Mouse (Mus musculus): ENCODE measurements around the gene Pan2. TPM values are rescaled to one million over a fixed set of nuclear protein-coding genes. Genes with fewer than 3 reads are reported as not detected.

The Pan2 gene
- total and polyA plus RNA-seq, 3 experiments: 10.6 to 18.5 (median 11.0) TPM

DNA sequence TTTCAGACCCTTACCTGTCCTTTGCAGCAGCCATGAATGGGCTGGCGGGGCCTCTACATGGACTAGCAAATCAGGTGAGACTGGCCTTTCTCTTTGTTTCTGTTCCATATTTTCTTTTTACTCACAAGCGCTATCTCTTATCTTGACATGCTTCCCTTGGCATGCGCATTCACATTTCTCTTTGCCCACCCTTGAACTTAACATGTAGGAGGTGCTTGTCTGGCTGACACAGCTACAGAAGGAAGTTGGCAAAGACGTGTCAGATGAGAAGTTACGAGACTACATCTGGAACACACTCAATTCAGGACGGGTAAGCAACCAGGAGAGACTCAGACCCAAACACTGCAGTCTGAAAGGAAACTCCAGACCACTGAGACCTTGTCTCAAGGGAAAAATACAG, 56.1 kb downstream of the Pan2 start:
- Histone ChIP-seq H3K4me2 (ENCODE audit: insufficient read depth, low read depth, poor library complexity, severe bottlenecking) (no peak overlapping the region), H3K79me2 (replicated peaks; ENCODE audit: control insufficient read depth, extremely low read depth, insufficient read depth, poor library complexity, severe bottlenecking) (no peaks in the 10 kb centered on the region; the same call in none of the 2 replicates), H3K27ac (ENCODE audit: insufficient read depth, low read depth) (no peak overlapping the region), H3K27me3 (replicated peaks) (no peaks in the 10 kb centered on the region), H3K9me3 (replicated peaks; ENCODE audit: low read length) (no peaks in the 10 kb centered on the region), H3K4me1 (ENCODE audit: control insufficient read depth in 1 of 2, insufficient read depth in 2 of 2) (peaks cover 0 to 5% of the 10 kb centered on the region in 2 experiments; a peak in 1 of 4 replicates), H3K4me3 (replicated peaks in 1 of 3; ENCODE audit: low read depth in 2 of 3, low read length in 2 of 3, poor library complexity in 1 of 3) (no peak overlapping the region), H3K36me3 (replicated peaks in 1 of 2; ENCODE audit: control insufficient read depth in 1 of 2, insufficient read depth in 1 of 2, low read length in 1 of 2) (peaks cover 66 to 80% of the 10 kb centered on the region in 2 experiments), H3K9ac (ENCODE audit: insufficient read depth, low read depth) (no peak overlapping the region)
- in situ Hi-C loops (cut with MboI; ENCODE audit: low pct_ligation_motif_present, low pct_unique_long_range_greater_than_20kb, low sequenced_read_pairs): no loop called here
- TF ChIP-seq ZKSCAN1 (IDR thresholded peaks at IDR 0.05; ENCODE audit: borderline replicate concordance, low read depth, low read length) (no peak), ELF1 (IDR thresholded peaks at IDR 0.05; ENCODE audit: low read depth, low read length) (no peak), ZMIZ1 (IDR thresholded peaks at IDR 0.05; ENCODE audit: low read depth, low read length) (no peak), CHD1 (IDR thresholded peaks at IDR 0.05; ENCODE audit: low read depth, low read length) (no peak), CTCF (conservative IDR thresholded peaks at IDR 0.05 in 1 of 2, IDR thresholded peaks at IDR 0.05 in 1 of 2; ENCODE audit: low read depth in 2 of 2, low read length in 2 of 2) (no peak), MAX (IDR thresholded peaks at IDR 0.05; ENCODE audit: low read length) (no peak), USF1 (IDR thresholded peaks at IDR 0.05; ENCODE audit: low read depth, low read length) (no peak), UBTF (IDR thresholded peaks at IDR 0.05; ENCODE audit: low read depth, low read length) (no peak), TBP (conservative IDR thresholded peaks at IDR 0.05; ENCODE audit: low read depth, low read length) (no peak), NELFE (IDR thresholded peaks at IDR 0.05; ENCODE audit: low read depth, low read length) (no peak), SIN3A (IDR thresholded peaks at IDR 0.05; ENCODE audit: low read length) (no peak), ZNF384 (IDR thresholded peaks at IDR 0.05; ENCODE audit: low read depth, low read length) (no peak)
- DNase-seq (ENCODE audit: extremely low read depth): no peak
- dilution Hi-C loops (cut with MboI; ENCODE audit: extremely low pct_ligation_motif_present, extremely low pct_unique_long_range_greater_than_20kb, low sequenced_read_pairs): no loop called here

GRCm38 (mm10) chr10:128361836-128362235, 58.7 kb downstream of the Pan2 start:
- Histone ChIP-seq H3K27me3 (replicated peaks) (no peaks in the 10 kb centered on the region), H3K9ac (ENCODE audit: insufficient read depth, low read depth) (no peak overlapping the region), H3K4me3 (replicated peaks in 1 of 3; ENCODE audit: low read depth in 2 of 3, low read length in 2 of 3, poor library complexity in 1 of 3) (no peak overlapping the region), H3K36me3 (replicated peaks in 1 of 2; ENCODE audit: control insufficient read depth in 1 of 2, insufficient read depth in 1 of 2, low read length in 1 of 2) (peaks cover 61 to 87% of the 10 kb centered on the region in 2 experiments), H3K4me1 (ENCODE audit: control insufficient read depth in 1 of 2, insufficient read depth in 2 of 2) (peaks cover 0 to 5% of the 10 kb centered on the region in 2 experiments; a peak in 1 of 4 replicates), H3K4me2 (ENCODE audit: insufficient read depth, low read depth, poor library complexity, severe bottlenecking) (no peak overlapping the region), H3K9me3 (replicated peaks; ENCODE audit: low read length) (no peaks in the 10 kb centered on the region), H3K27ac (ENCODE audit: insufficient read depth, low read depth) (no peak overlapping the region), H3K79me2 (replicated peaks; ENCODE audit: control insufficient read depth, extremely low read depth, insufficient read depth, poor library complexity, severe bottlenecking) (no peaks in the 10 kb centered on the region; the same call in 1 of the 2 replicates)
- dilution Hi-C loops (cut with MboI; ENCODE audit: extremely low pct_ligation_motif_present, extremely low pct_unique_long_range_greater_than_20kb, low sequenced_read_pairs) (no loop called here), in situ Hi-C loops (cut with MboI; ENCODE audit: low pct_ligation_motif_present, low pct_unique_long_range_greater_than_20kb, low sequenced_read_pairs) (no loop called here)
- no peak for TF ChIP-seq BHLHE40 (IDR thresholded peaks at IDR 0.05; ENCODE audit: low read depth, low read length)
- TF ChIP-seq NRF1 (IDR thresholded peaks at IDR 0.05; ENCODE audit: low read depth, low read length): no peak
- no peak for TF ChIP-seq ZC3H11A (IDR thresholded peaks at IDR 0.05; ENCODE audit: low read depth, low read length)
- no peak for TF ChIP-seq EP300 (IDR thresholded peaks at IDR 0.05; ENCODE audit: low read length)
- no peak for TF ChIP-seq ZKSCAN1 (IDR thresholded peaks at IDR 0.05; ENCODE audit: borderline replicate concordance, low read depth, low read length)
- TF ChIP-seq IRF4 (IDR thresholded peaks at IDR 0.05; ENCODE audit: low read depth, low read length): no peak
- TF ChIP-seq USF1 (IDR thresholded peaks at IDR 0.05; ENCODE audit: low read depth, low read length): no peak
- no peak for TF ChIP-seq TCF12 (IDR thresholded peaks at IDR 0.05; ENCODE audit: low read depth, low read length)
- no peak for TF ChIP-seq ZNF384 (IDR thresholded peaks at IDR 0.05; ENCODE audit: low read depth, low read length)
- TF ChIP-seq CHD2 (IDR thresholded peaks at IDR 0.05; ENCODE audit: low read length): no peak
- TF ChIP-seq ELF1 (IDR thresholded peaks at IDR 0.05; ENCODE audit: low read depth, low read length): no peak
- TF ChIP-seq POLR2A (IDR thresholded peaks at IDR 0.05; ENCODE audit: low read depth, low read length): no peak
- no peak for TF ChIP-seq KAT2A (IDR thresholded peaks at IDR 0.05; ENCODE audit: insufficient replicate concordance, low read length)
- TF ChIP-seq UBTF (IDR thresholded peaks at IDR 0.05; ENCODE audit: low read depth, low read length): no peak
- no peak for TF ChIP-seq POLR2AphosphoS2 (IDR thresholded peaks at IDR 0.05; ENCODE audit: low read depth, low read length)
- no peak for TF ChIP-seq JUN (IDR thresholded peaks at IDR 0.05; ENCODE audit: insufficient read depth, low read depth, low read length)
- no peak for TF ChIP-seq SMC3 (IDR thresholded peaks at IDR 0.05; ENCODE audit: low read depth, low read length)
- TF ChIP-seq MAFK (IDR thresholded peaks at IDR 0.05; ENCODE audit: insufficient replicate concordance, low read length): no peak
- DNase-seq (ENCODE audit: extremely low read depth): no peak

All from CH12.LX (cell line).